Mouse (Mus musculus): Measurements from ENCODE around the gene Rbpjl.

Gene Rbpjl

GRCm38 (mm10) chr2:164441731-164442130 is 38.8 kb downstream of the Rbpjl start:
- H3K36me3 ChIP-seq (ENCODE audit: insufficient read depth, low read length): peaks cover 5% of the 10 kb centered on the region; the same call in 1 of the 2 replicates
- H3K9me3 ChIP-seq (ENCODE audit: low read length): no peaks in the 10 kb centered on the region
- peaks cover 62% of the 10 kb centered on the region for H3K27me3 ChIP-seq (ENCODE audit: insufficient read depth, low read length)
- TF ChIP-seq CTCF (conservative IDR thresholded peaks at IDR 0.05; ENCODE audit: low read length): no peak
- peaks cover 82% of the 10 kb centered on the region for H3K4me1 ChIP-seq (replicated peaks; ENCODE audit: low read depth, low read length)
- peak overlapping the region; percentile 92 for H3K4me3 ChIP-seq (replicated peaks; ENCODE audit: low read length)

GRCm38 (mm10) chr2:164442315-164443050 is 39.5 kb downstream of the Rbpjl start:
- no peaks in the 10 kb centered on the region for H3K9me3 ChIP-seq (ENCODE audit: low read length)
- peak overlapping the region; percentile 92 for H3K4me3 ChIP-seq (replicated peaks; ENCODE audit: low read length)
- peaks cover 56% of the 10 kb centered on the region for H3K27me3 ChIP-seq (ENCODE audit: insufficient read depth, low read length)
- TF ChIP-seq POU5F1 (IDR thresholded peaks at IDR 0.05; ENCODE audit: borderline replicate concordance, low read length): no peak
- no peak for TF ChIP-seq CTCF (conservative IDR thresholded peaks at IDR 0.05; ENCODE audit: low read length)
- TF ChIP-seq NANOG (IDR thresholded peaks at IDR 0.05; ENCODE audit: borderline replicate concordance, low read length): no peak
- peaks cover 75% of the 10 kb centered on the region for H3K4me1 ChIP-seq (replicated peaks; ENCODE audit: low read depth, low read length)
- peaks cover 5% of the 10 kb centered on the region; the same call in 1 of the 2 replicates for H3K36me3 ChIP-seq (ENCODE audit: insufficient read depth, low read length)

GRCm38 (mm10) chr2:164443051-164443437 is 40.1 kb downstream of the Rbpjl start:
- no peak for TF ChIP-seq CTCF (conservative IDR thresholded peaks at IDR 0.05; ENCODE audit: low read length)
- no peak for TF ChIP-seq POU5F1 (IDR thresholded peaks at IDR 0.05; ENCODE audit: borderline replicate concordance, low read length)
- no peak for TF ChIP-seq NANOG (IDR thresholded peaks at IDR 0.05; ENCODE audit: borderline replicate concordance, low read length)
- no peaks in the 10 kb centered on the region for H3K9me3 ChIP-seq (ENCODE audit: low read length)
- peaks cover 5% of the 10 kb centered on the region; the same call in 1 of the 2 replicates for H3K36me3 ChIP-seq (ENCODE audit: insufficient read depth, low read length)
- H3K4me3 ChIP-seq (replicated peaks; ENCODE audit: low read length): peak overlapping the region; percentile 92
- peaks cover 53% of the 10 kb centered on the region for H3K27me3 ChIP-seq (ENCODE audit: insufficient read depth, low read length)
- H3K4me1 ChIP-seq (replicated peaks; ENCODE audit: low read depth, low read length): peaks cover 71% of the 10 kb centered on the region

- TF ChIP-seq NANOG (IDR thresholded peaks at IDR 0.05; ENCODE audit: borderline replicate concordance, low read length): no peak
- no peak for TF ChIP-seq CTCF (conservative IDR thresholded peaks at IDR 0.05; ENCODE audit: low read length)
- TF ChIP-seq POU5F1 (IDR thresholded peaks at IDR 0.05; ENCODE audit: borderline replicate concordance, low read length): no peak
- Histone ChIP-seq H3K9me3 (ENCODE audit: low read length) (no peaks in the 10 kb centered on the region), H3K4me3 (replicated peaks; ENCODE audit: low read length) (peak within 1 kb of the TSS; percentile 92), H3K4me1 (replicated peaks; ENCODE audit: low read depth, low read length) (peaks cover 67% of the 10 kb centered on the region), H3K36me3 (ENCODE audit: insufficient read depth, low read length) (peaks cover 5% of the 10 kb centered on the region; the same call in 1 of the 2 replicates), H3K27me3 (ENCODE audit: insufficient read depth, low read length) (peaks cover 49% of the 10 kb centered on the region)
Measured at GRCm38 (mm10) chr2:164443460-164444000, 40.6 kb downstream of the Rbpjl start, which contains the start of gene Sdc4. Gene Sdc4 (minus strand): TSS chr2:164443887.

GRCm38 (mm10) chr2:164444701-164445100 is 41.8 kb downstream of the Rbpjl start:
- H3K4me1 ChIP-seq (replicated peaks; ENCODE audit: low read depth, low read length): peaks cover 57% of the 10 kb centered on the region
- no peaks in the 10 kb centered on the region for H3K9me3 ChIP-seq (ENCODE audit: low read length)
- no peak overlapping the region for H3K4me3 ChIP-seq (replicated peaks; ENCODE audit: low read length)
- peaks cover 50% of the 10 kb centered on the region for H3K27me3 ChIP-seq (ENCODE audit: insufficient read depth, low read length)
- 0 out of 2 replicates have a peak, but pooled peaks cover 5% of the 10 kb centered on the region for H3K36me3 ChIP-seq (ENCODE audit: insufficient read depth, low read length)
- TF ChIP-seq CTCF (conservative IDR thresholded peaks at IDR 0.05; ENCODE audit: low read length): no peak
- TF ChIP-seq NANOG (IDR thresholded peaks at IDR 0.05; ENCODE audit: borderline replicate concordance, low read length): no peak
- TF ChIP-seq POU5F1 (IDR thresholded peaks at IDR 0.05; ENCODE audit: borderline replicate concordance, low read length): no peak

GRCm38 (mm10) chr2:164445399-164446085 is 42.6 kb downstream of the Rbpjl start:
- peaks cover 42% of the 10 kb centered on the region for H3K27me3 ChIP-seq (ENCODE audit: insufficient read depth, low read length)
- 0 out of 2 replicates have a peak, but pooled peaks cover 5% of the 10 kb centered on the region for H3K36me3 ChIP-seq (ENCODE audit: insufficient read depth, low read length)
- 0 out of 2 replicates have a peak, but pooled peaks cover 3% of the 10 kb centered on the region for H3K9me3 ChIP-seq (ENCODE audit: low read length)
- no peak overlapping the region for H3K4me3 ChIP-seq (replicated peaks; ENCODE audit: low read length)
- no peak for TF ChIP-seq NANOG (IDR thresholded peaks at IDR 0.05; ENCODE audit: borderline replicate concordance, low read length)
- no peak for TF ChIP-seq POU5F1 (IDR thresholded peaks at IDR 0.05; ENCODE audit: borderline replicate concordance, low read length)
- no peak for TF ChIP-seq CTCF (conservative IDR thresholded peaks at IDR 0.05; ENCODE audit: low read length)
- peaks cover 49% of the 10 kb centered on the region for H3K4me1 ChIP-seq (replicated peaks; ENCODE audit: low read depth, low read length)

- Histone ChIP-seq H3K36me3 (ENCODE audit: insufficient read depth, low read length) (0 out of 2 replicates have a peak, but pooled peaks cover 3% of the 10 kb centered on the region), H3K4me1 (replicated peaks; ENCODE audit: low read depth, low read length) (peaks cover 49% of the 10 kb centered on the region), H3K27me3 (ENCODE audit: insufficient read depth, low read length) (peaks cover 38% of the 10 kb centered on the region), H3K9me3 (ENCODE audit: low read length) (0 out of 2 replicates have a peak, but pooled peaks cover 3% of the 10 kb centered on the region), H3K4me3 (replicated peaks; ENCODE audit: low read length) (no peak overlapping the region)
- no peak for TF ChIP-seq POU5F1 (IDR thresholded peaks at IDR 0.05; ENCODE audit: borderline replicate concordance, low read length)
- no peak for TF ChIP-seq CTCF (conservative IDR thresholded peaks at IDR 0.05; ENCODE audit: low read length)
- no peak for TF ChIP-seq NANOG (IDR thresholded peaks at IDR 0.05; ENCODE audit: borderline replicate concordance, low read length)
Measured at GRCm38 (mm10) chr2:164446086-164446469, 43.1 kb downstream of the Rbpjl start.

- H3K4me3 ChIP-seq (replicated peaks; ENCODE audit: low read length): no peak overlapping the region
- H3K9me3 ChIP-seq (ENCODE audit: low read length): 0 out of 2 replicates have a peak, but pooled peaks cover 3% of the 10 kb centered on the region
- TF ChIP-seq NANOG (IDR thresholded peaks at IDR 0.05; ENCODE audit: borderline replicate concordance, low read length): no peak
- H3K36me3 ChIP-seq (ENCODE audit: insufficient read depth, low read length): no peaks in the 10 kb centered on the region
- H3K4me1 ChIP-seq (replicated peaks; ENCODE audit: low read depth, low read length): peaks cover 52% of the 10 kb centered on the region
- H3K27me3 ChIP-seq (ENCODE audit: insufficient read depth, low read length): peaks cover 22% of the 10 kb centered on the region
Measured at GRCm38 (mm10) chr2:164448140-164448539, 45.2 kb downstream of the Rbpjl start.
